Mouse (Mus musculus) heart, embryonic 11.5 days (tissue): ENCODE results near the gene Lyrm7. TPM values are rescaled to one million over a fixed set of nuclear protein-coding genes. Genes with fewer than 3 reads are reported as not detected.
"Not testable (repeated sequence)": the region's sequence is repeated elsewhere in the genome, so short reads cannot be mapped to it uniquely, and the experiment has no call there.

Experiments
- ATAC-seq: fragments of 200-750 bp; cut with Nextera tagmentation; replicated peaks from 2 replicates; pipeline ENCODE4 v1.8.0; 2017; ENCODE audit warnings: moderate library complexity; ENCODE audit not compliant: insufficient number of reproducible peaks, low FRiP score, low TSS enrichment
- H3K27ac ChIP-seq: fragments of 300-500 bp; sonication (generic); 2 replicates; pipeline ENCODE4 v1.5.1; 2014; ENCODE audit warnings: mild to moderate bottlenecking, low read depth, low read length
- H3K27me3 ChIP-seq: fragments of 300-500 bp; sonication (generic); 2 replicates; pipeline ENCODE4 v1.6.1; 2014; ENCODE audit warnings: mild to moderate bottlenecking, low read length, mixed read lengths; ENCODE audit not compliant: control insufficient read depth, insufficient read depth
- H3K36me3 ChIP-seq: fragments of 300-500 bp; sonication (generic); 2 replicates; pipeline ENCODE4 v1.6.1; 2014; ENCODE audit warnings: mild to moderate bottlenecking, low read length, moderate library complexity, mixed read lengths; ENCODE audit not compliant: control insufficient read depth, insufficient read depth
- H3K4me1 ChIP-seq: fragments of 300-500 bp; sonication (generic); 2 replicates; pipeline ENCODE4 v1.6.1; 2014; ENCODE audit warnings: low read length; ENCODE audit not compliant: control insufficient read depth, insufficient read depth
- H3K4me2 ChIP-seq: fragments of 300-500 bp; sonication (generic); 2 replicates; pipeline ENCODE4 v1.6.1; 2014; ENCODE audit warnings: mild to moderate bottlenecking, moderate library complexity
- H3K4me3 ChIP-seq: fragments of 300-500 bp; sonication (generic); 2 replicates; pipeline ENCODE4 v1.5.1; 2014; ENCODE audit warnings: low read depth, low read length
- H3K9ac ChIP-seq: fragments of 300-500 bp; sonication (generic); 2 replicates; pipeline ENCODE4 v1.6.1; 2014; ENCODE audit warnings: mild to moderate bottlenecking, low read depth, low read length, moderate library complexity
- H3K9me3 ChIP-seq: fragments of 300-500 bp; sonication (generic); replicated peaks from 2 replicates; pipeline ENCODE4 v1.6.1; 2016; ENCODE audit warnings: low read length; ENCODE audit not compliant: control insufficient read depth
- WGBS: fragments of 180-500 bp; shearing (Covaris S2); extraction: QIAGEN DNeasy Blood & Tissue Kit; methylation state at CpG from one replicate; pipeline ENCODE4 v1.1.7; 2014; ENCODE audit not compliant: insufficient replicate concordance; 5-methylcytosine and 5-hydroxymethylcytosine counted together
- polyA plus RNA-seq: library from polyadenylated mRNA; unstranded; fragments of >200 nt; fragmentation: Nextera tagmentation; extraction: Ambion mirVana; gene quantifications from 2 replicates; pipeline ENCODE4 v1.2.1, GENCODE M21; 2014

The Lyrm7 gene
- polyA plus RNA-seq, 1 experiment from 2014 or later, result 16.5 TPM

- Histone ChIP-seq H3K4me2 (no peak overlapping the region), H3K4me1 (peaks cover 6% of the 10 kb centered on the region), H3K36me3 (no peaks in the 10 kb centered on the region), H3K27ac (no peak overlapping the region), H3K4me3 (no peak overlapping the region), H3K27me3 (no peaks in the 10 kb centered on the region), H3K9ac (no peak overlapping the region), H3K9me3 (no peaks in the 10 kb centered on the region)
- 46% methylated on average over 10 of the region's 10 CpGs for WGBS
- ATAC-seq, result no peak
These were observed 2.2 kb upstream of the Lyrm7 start for GRCm38 (mm10) chr11:54862621-54863520.

DNA sequence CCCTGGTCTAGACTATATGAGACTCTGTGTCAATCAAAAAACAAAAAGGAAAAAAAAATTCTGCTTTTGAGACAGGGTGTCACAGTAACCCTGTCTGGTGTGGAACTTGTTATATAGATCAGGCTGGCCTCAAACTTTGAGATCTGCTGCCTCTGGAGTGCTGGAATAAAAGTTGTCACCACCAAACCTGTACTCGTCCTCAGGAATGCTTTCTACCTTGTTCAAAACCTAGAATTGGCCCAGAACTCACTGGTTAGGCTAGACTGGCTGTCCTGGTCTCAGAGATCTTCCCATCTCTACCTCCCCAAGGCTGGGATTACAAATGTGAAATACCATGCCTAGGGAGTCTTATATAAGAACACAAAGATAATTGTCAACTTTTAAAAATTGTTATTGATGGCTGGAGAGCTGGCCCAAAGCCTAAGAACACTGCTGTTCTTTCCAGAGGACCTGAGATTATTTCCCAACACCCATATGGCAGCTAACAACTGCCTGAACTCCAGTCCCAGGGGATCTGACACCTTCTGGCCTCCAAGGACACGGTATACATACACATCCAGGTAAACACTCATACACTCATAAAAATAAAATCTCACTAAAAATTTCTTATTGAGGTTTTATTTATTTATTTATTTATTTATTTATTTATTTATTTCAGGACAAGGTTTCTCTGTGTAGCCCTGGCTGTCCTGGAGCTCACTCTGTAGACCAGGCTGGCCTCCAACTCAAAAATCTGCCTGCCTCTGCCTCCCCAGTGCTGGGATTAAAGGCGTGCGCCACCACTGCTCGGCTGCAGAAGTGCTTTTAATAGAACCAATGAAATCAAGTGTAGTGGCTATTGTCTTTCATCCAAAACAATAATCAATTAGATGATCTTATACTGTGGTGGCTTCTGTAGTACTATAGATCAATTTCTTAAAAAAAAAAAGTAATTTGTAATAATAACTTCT is 1.0 kb upstream of the Lyrm7 start:
- Histone ChIP-seq H3K4me3 (peak overlapping the region; percentile 76), H3K27ac (peak overlapping the region; percentile 95), H3K9ac (no peak overlapping the region), H3K4me2 (peak overlapping the region; percentile 84), H3K9me3 (no peaks in the 10 kb centered on the region), H3K4me1 (peaks cover 2% of the 10 kb centered on the region; the same call in 1 of the 2 replicates), H3K36me3 (no peaks in the 10 kb centered on the region), H3K27me3 (no peaks in the 10 kb centered on the region)
- WGBS, result 88% methylated on average over 5 of the region's 5 CpGs
- ATAC-seq, result no peak

GRCm38 (mm10) chr11:54859322-54860165 is 1.2 kb downstream of the Lyrm7 start:
- no peak for ATAC-seq
- Histone ChIP-seq H3K4me3 (peak overlapping the region; percentile 76), H3K4me2 (peak overlapping the region; percentile 84), H3K36me3 (no peaks in the 10 kb centered on the region), H3K27me3 (no peaks in the 10 kb centered on the region), H3K9ac (peak overlapping the region; percentile 81), H3K27ac (no peak overlapping the region), H3K4me1 (peaks cover 2% of the 10 kb centered on the region; the same call in 1 of the 2 replicates), H3K9me3 (no peaks in the 10 kb centered on the region)
- WGBS, result 28% methylated on average over 11 of the region's 11 CpGs

- not testable (repeated sequence) for H3K36me3 ChIP-seq, H3K27me3 ChIP-seq, H3K9ac ChIP-seq, H3K4me3 ChIP-seq, ATAC-seq, H3K9me3 ChIP-seq, H3K27ac ChIP-seq, H3K4me1 ChIP-seq, H3K4me2 ChIP-seq
- WGBS, result over 99% methylated on average over 11 of the region's 12 CpGs
These were observed 1.8 kb downstream of the Lyrm7 start for GRCm38 (mm10) chr11:54858880-54859279.

DNA sequence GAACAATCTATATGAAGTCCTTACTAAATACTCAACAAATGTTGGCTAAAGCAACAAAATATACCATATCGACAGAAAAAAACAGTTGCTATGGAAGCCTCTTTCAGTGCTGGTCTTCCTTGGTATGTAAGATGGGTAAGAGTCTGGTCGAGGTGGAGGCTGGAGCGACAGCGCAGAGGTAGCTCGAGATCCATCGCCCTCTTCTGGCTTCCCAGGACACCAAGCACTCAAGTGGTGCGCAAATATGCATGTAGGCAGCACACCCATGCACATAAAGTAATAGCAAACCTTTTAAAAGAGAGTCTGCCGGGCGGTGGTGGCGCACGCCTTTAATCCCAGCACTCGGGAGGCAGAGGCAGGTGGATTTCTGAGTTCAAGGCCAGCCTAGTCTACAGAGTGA is 9.1 kb downstream of the Lyrm7 start:
- H3K9me3 ChIP-seq, result no peaks in the 10 kb centered on the region
- peaks cover 8% of the 10 kb centered on the region for H3K4me1 ChIP-seq
- H3K4me3 ChIP-seq, result no peak overlapping the region
- no peaks in the 10 kb centered on the region for H3K27me3 ChIP-seq
- 91% methylated on average over 12 of the region's 12 CpGs for WGBS
- H3K36me3 ChIP-seq, result no peaks in the 10 kb centered on the region
- H3K27ac ChIP-seq, result no peak overlapping the region
- no peak for ATAC-seq
- H3K9ac ChIP-seq, result no peak overlapping the region
- H3K4me2 ChIP-seq, result no peak overlapping the region

DNA sequence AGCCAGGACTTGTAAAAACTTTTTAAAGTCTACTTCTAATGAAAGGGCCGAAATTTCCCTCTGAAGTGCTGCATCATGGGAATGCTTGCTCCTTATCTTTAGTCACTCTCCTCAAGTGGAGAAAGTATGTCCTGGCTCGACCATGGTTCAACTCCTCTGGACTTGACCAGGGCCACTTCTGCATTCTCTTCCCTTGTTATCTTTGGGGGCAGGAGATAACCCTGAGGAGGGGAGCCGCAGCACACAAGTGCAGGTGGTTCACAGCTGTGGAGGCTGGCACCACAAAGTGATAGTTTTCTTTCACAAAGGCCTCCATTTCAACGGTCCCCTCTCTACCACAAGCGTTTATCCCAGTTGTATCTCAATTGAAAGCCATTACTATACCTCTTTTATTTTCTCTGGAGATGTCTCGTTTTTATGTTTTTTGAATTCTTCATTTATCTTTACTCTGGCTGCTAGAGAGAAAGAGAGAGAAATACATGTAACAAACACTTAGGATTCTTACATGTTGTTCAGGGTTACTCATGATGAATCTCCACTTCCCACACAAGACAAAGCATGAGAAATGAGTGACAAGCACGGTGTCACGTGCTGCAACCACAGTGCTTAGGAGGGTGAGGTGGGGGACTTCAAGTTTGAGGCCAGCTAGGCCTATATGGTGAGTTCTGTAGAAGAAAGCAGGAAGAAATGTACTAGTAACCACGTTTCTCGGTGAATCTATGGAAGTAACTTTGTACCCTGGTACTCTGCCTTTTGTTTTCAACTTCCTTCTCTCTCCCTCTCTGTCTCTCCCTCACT is 10.6 kb downstream of the Lyrm7 start:
- H3K9ac ChIP-seq, result no peak overlapping the region
- no peaks in the 10 kb centered on the region for H3K36me3 ChIP-seq
- no peak overlapping the region for H3K27ac ChIP-seq
- H3K4me2 ChIP-seq, result no peak overlapping the region
- H3K27me3 ChIP-seq, result no peaks in the 10 kb centered on the region
- WGBS, result 52% methylated on average over 10 of the region's 10 CpGs
- H3K9me3 ChIP-seq, result no peaks in the 10 kb centered on the region
- ATAC-seq, result no peak
- no peak overlapping the region for H3K4me3 ChIP-seq
- peaks cover 11% of the 10 kb centered on the region for H3K4me1 ChIP-seq

GRCm38 (mm10) chr11:54845470-54846442 is 15.0 kb downstream of the Lyrm7 start:
- 46% methylated on average over 8 of the region's 8 CpGs for WGBS
- H3K4me1 ChIP-seq, result peaks cover 11% of the 10 kb centered on the region
- H3K27ac ChIP-seq, result no peak overlapping the region
- no peak for ATAC-seq
- no peaks in the 10 kb centered on the region for H3K27me3 ChIP-seq
- no peaks in the 10 kb centered on the region for H3K9me3 ChIP-seq
- H3K9ac ChIP-seq, result no peak overlapping the region
- H3K4me2 ChIP-seq, result no peak overlapping the region
- H3K36me3 ChIP-seq, result no peaks in the 10 kb centered on the region
- no peak overlapping the region for H3K4me3 ChIP-seq
